Mouse (Mus musculus): Measurements from ENCODE around the gene Chchd2. TPM values are rescaled to one million over a fixed set of nuclear protein-coding genes. Genes with fewer than 3 reads are reported as not detected.
"Not testable (repeated sequence)": the region's sequence is repeated elsewhere in the genome, so short reads cannot be mapped to it uniquely, and the experiment has no call there.

Gene Chchd2
- polyA plus RNA-seq, 1 experiment from 2014 or later = 1,010 TPM

- Histone ChIP-seq H3K36me3 (ENCODE audit: control insufficient read depth, insufficient read depth, low read length) (no peaks in the 10 kb centered on the region), H3K9ac (ENCODE audit: low read depth, low read length) (peak within 1 kb of the TSS; percentile 55), H3K9me3 (ENCODE audit: control insufficient read depth, low read length) (no peaks in the 10 kb centered on the region), H3K27ac (ENCODE audit: low read depth, low read length) (no peak within 1 kb of the TSS), H3K27me3 (ENCODE audit: control insufficient read depth, insufficient read depth, low read length) (no peaks in the 10 kb centered on the region), H3K4me1 (ENCODE audit: control insufficient read depth, insufficient read depth, low read length) (peaks cover 6% of the 10 kb centered on the region; the same call in 1 of the 2 replicates), H3K4me2 (replicated peaks; ENCODE audit: low read depth, low read length) (peak within 1 kb of the TSS; percentile 59), H3K4me3 (ENCODE audit: low read length) (peak within 1 kb of the TSS; percentile 64)
- 2% methylated on average over 44 of the region's 44 CpGs for WGBS
- peak; percentile 99 for ATAC-seq (ENCODE audit: low FRiP score, low TSS enrichment)
Measured at GRCm38 (mm10) chr5:129895198-129896088, 8.2 kb upstream of the Chchd2 start, which contains the start of gene Zbed5. Zbed5 (plus strand) TSS chr5:129895723.

DNA sequence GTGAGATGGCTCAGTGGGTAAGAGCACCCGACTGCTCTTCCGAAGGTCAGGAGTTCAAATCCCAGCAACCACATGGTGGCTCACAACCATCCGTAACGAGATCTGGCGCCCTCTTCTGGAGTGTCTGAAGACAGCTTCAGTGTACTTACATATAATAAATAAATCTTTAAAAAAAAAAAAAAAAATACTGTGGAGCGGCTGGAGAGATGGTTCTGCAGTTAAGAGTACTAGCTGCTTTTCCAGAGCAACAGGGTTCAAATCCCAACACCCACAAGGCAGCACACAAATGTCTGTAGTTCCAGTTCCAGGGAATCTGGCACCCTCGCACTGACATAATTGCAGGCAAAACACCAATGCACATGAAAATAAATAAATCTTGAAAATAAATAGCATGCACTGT, 3.1 kb upstream of the Chchd2 start:
- H3K4me1 ChIP-seq (ENCODE audit: control insufficient read depth, insufficient read depth, low read length); H3K9me3 ChIP-seq (ENCODE audit: control insufficient read depth, low read length); H3K27me3 ChIP-seq (ENCODE audit: control insufficient read depth, insufficient read depth, low read length); ATAC-seq (ENCODE audit: low FRiP score, low TSS enrichment); H3K27ac ChIP-seq (ENCODE audit: low read depth, low read length); H3K4me2 ChIP-seq (replicated peaks; ENCODE audit: low read depth, low read length); H3K36me3 ChIP-seq (ENCODE audit: control insufficient read depth, insufficient read depth, low read length); H3K4me3 ChIP-seq (ENCODE audit: low read length); H3K9ac ChIP-seq (ENCODE audit: low read depth, low read length): not testable (repeated sequence)
- WGBS = 86% methylated on average over 4 of the region's 7 CpGs

DNA sequence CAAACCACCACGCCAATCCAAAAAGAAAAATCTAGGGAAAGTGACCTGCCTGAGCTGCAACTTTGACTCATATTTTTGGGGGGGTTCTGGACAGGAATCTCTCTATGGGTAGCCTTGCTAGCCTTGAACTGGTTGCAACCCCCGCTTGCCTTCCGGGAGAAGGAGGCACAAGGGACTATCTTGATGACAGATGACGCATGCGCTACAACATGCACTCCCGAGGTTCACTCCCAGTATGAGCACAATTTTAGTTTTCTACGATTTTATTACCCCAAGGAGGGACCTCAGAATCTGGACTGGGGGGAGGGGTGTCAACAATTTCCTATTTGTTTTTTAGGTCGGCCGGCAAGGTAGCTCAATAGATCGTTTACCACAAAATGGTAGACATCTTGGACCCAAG, 999 bp downstream of the Chchd2 start:
- no peak overlapping the region for H3K27ac ChIP-seq (ENCODE audit: low read depth, low read length)
- whole genome bisulfite sequencing = 34% methylated on average over 10 of the region's 10 CpGs
- H3K4me3 ChIP-seq (ENCODE audit: low read length) = peak overlapping the region; percentile 90
- no peak for ATAC-seq (ENCODE audit: low FRiP score, low TSS enrichment)
- no peaks in the 10 kb centered on the region for H3K27me3 ChIP-seq (ENCODE audit: control insufficient read depth, insufficient read depth, low read length)
- 0 out of 2 replicates have a peak, but pooled peaks cover 3% of the 10 kb centered on the region for H3K4me1 ChIP-seq (ENCODE audit: control insufficient read depth, insufficient read depth, low read length)
- no peaks in the 10 kb centered on the region for H3K9me3 ChIP-seq (ENCODE audit: control insufficient read depth, low read length)
- peak overlapping the region; percentile 77 for H3K4me2 ChIP-seq (replicated peaks; ENCODE audit: low read depth, low read length)
- H3K9ac ChIP-seq (ENCODE audit: low read depth, low read length) = peak overlapping the region; percentile 79
- H3K36me3 ChIP-seq (ENCODE audit: control insufficient read depth, insufficient read depth, low read length) = peaks cover 31% of the 10 kb centered on the region

DNA sequence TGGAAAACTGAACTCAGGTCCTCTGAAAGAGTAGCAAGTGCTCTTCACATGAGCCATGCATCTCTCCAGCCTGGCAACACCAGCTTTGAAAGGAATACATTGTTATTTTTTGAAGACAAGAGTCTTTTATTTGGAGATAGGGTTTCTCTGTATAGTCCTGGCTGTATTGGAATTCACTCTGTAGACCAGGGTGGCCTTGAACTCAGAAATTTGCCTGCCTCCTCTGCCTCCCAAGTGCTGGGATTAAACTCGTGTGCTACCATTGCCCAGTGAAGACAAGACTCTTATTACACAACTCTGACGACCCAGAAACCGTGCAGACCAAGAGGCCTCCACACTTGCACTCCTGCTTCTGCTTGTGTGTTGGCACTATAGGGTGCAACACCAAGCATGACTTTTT, 7.4 kb downstream of the Chchd2 start:
- Histone ChIP-seq H3K9ac (ENCODE audit: low read depth, low read length) (no peak overlapping the region), H3K27ac (ENCODE audit: low read depth, low read length) (no peak overlapping the region), H3K4me1 (ENCODE audit: control insufficient read depth, insufficient read depth, low read length) (no peaks in the 10 kb centered on the region), H3K27me3 (ENCODE audit: control insufficient read depth, insufficient read depth, low read length) (no peaks in the 10 kb centered on the region), H3K4me2 (replicated peaks; ENCODE audit: low read depth, low read length) (no peak overlapping the region), H3K4me3 (ENCODE audit: low read length) (no peak overlapping the region), H3K9me3 (ENCODE audit: control insufficient read depth, low read length) (no peaks in the 10 kb centered on the region; the same call in 1 of the 2 replicates), H3K36me3 (ENCODE audit: control insufficient read depth, insufficient read depth, low read length) (peaks cover 38% of the 10 kb centered on the region)
- 0 out of 2 replicates have a peak, but pooled peaks have one; percentile 15 for ATAC-seq (ENCODE audit: low FRiP score, low TSS enrichment)
- WGBS = 65% methylated on average over 3 of the region's 3 CpGs

DNA sequence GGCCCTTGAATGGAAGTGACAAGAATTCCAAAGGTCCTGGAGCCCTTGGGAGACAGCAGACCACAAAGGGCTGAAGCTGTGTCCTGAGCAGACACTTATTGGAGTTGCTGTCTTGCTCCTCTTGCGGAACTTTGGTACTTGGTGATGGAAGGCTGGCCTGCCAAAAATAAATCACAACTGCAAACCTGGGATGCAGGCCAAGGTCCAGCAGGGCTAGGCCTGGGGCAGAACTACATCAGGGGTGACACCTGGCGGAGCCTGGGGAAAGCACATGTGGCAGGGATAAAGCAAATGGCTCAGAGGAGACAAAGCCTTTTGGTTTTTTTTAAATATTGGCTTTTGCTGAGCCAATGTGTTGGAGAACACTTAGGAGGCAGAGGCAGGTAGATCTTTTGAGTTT, 8.3 kb downstream of the Chchd2 start:
- H3K4me2 ChIP-seq (replicated peaks; ENCODE audit: low read depth, low read length) = no peak overlapping the region
- no peak overlapping the region for H3K4me3 ChIP-seq (ENCODE audit: low read length)
- H3K27me3 ChIP-seq (ENCODE audit: control insufficient read depth, insufficient read depth, low read length) = no peaks in the 10 kb centered on the region
- no peak overlapping the region for H3K9ac ChIP-seq (ENCODE audit: low read depth, low read length)
- H3K27ac ChIP-seq (ENCODE audit: low read depth, low read length) = no peak overlapping the region
- 60% methylated on average over 2 of the region's 2 CpGs for WGBS
- 0 out of 2 replicates have a peak, but pooled peaks have one; percentile 32 for ATAC-seq (ENCODE audit: low FRiP score, low TSS enrichment)
- peaks cover 30% of the 10 kb centered on the region for H3K36me3 ChIP-seq (ENCODE audit: control insufficient read depth, insufficient read depth, low read length)
- no peaks in the 10 kb centered on the region; the same call in 1 of the 2 replicates for H3K9me3 ChIP-seq (ENCODE audit: control insufficient read depth, low read length)
- no peaks in the 10 kb centered on the region for H3K4me1 ChIP-seq (ENCODE audit: control insufficient read depth, insufficient read depth, low read length)

DNA sequence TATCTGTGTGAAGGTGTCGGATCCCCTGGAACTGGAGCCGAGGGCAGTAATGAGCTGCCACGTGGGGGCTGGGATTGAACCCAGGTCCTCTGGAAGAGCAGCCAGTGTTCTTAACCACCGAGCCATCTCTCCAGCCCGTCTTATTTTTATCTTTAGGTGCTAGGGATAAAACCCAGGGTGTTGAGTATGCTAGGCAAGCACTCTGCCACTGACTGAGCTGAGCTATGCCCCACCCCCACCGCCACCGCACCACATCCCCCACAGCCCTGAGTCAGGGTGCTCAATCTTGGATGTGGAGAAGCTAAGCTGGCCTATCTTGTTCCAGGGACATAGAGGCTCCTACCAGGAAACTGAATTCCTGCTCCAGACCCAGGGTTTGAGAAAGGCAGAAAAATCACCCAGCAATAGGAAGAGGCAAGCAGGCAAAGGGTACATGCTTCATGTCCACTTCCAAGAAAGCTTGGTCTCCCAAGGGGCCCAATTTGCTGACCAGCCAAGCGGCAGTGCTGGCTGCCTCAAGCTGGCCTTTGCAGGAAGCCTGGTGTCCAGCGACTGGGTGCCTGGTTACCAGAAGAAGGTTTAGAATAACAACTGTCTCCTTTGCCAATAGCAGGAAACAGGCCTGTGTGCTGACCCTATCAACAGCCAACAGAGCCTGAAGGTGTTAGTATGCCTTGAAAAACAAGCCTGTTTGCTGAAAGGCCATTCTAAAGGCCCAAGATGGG, 9.4 kb downstream of the Chchd2 start:
- no peaks in the 10 kb centered on the region for H3K4me1 ChIP-seq (ENCODE audit: control insufficient read depth, insufficient read depth, low read length)
- WGBS = 71% methylated on average over 9 of the region's 9 CpGs

GRCm38 (mm10) chr5:129875098-129875497, 12.2 kb downstream of the Chchd2 start:
- Histone ChIP-seq H3K4me3 (ENCODE audit: low read length) (no peak overlapping the region), H3K9me3 (ENCODE audit: control insufficient read depth, low read length) (no peaks in the 10 kb centered on the region; the same call in 1 of the 2 replicates), H3K36me3 (ENCODE audit: control insufficient read depth, insufficient read depth, low read length) (no peaks in the 10 kb centered on the region; the same call in 1 of the 2 replicates), H3K9ac (ENCODE audit: low read depth, low read length) (no peak overlapping the region), H3K4me1 (ENCODE audit: control insufficient read depth, insufficient read depth, low read length) (no peaks in the 10 kb centered on the region), H3K27me3 (ENCODE audit: control insufficient read depth, insufficient read depth, low read length) (no peaks in the 10 kb centered on the region), H3K27ac (ENCODE audit: low read depth, low read length) (no peak overlapping the region), H3K4me2 (replicated peaks; ENCODE audit: low read depth, low read length) (no peak overlapping the region)
- WGBS = 85% methylated on average over 11 of the region's 11 CpGs
- no peak for ATAC-seq (ENCODE audit: low FRiP score, low TSS enrichment)

More for the DNA sequence above, 9.4 kb downstream of the Chchd2 start:
- H3K27me3 ChIP-seq (ENCODE audit: control insufficient read depth, insufficient read depth, low read length) = no peaks in the 10 kb centered on the region
- no peak for ATAC-seq (ENCODE audit: low FRiP score, low TSS enrichment)
- no peak overlapping the region for H3K4me2 ChIP-seq (replicated peaks; ENCODE audit: low read depth, low read length)
- peaks cover 23% of the 10 kb centered on the region for H3K36me3 ChIP-seq (ENCODE audit: control insufficient read depth, insufficient read depth, low read length)
- H3K4me3 ChIP-seq (ENCODE audit: low read length) = no peak overlapping the region
- H3K27ac ChIP-seq (ENCODE audit: low read depth, low read length) = no peak overlapping the region
- no peaks in the 10 kb centered on the region; the same call in 1 of the 2 replicates for H3K9me3 ChIP-seq (ENCODE audit: control insufficient read depth, low read length)
- no peak overlapping the region for H3K9ac ChIP-seq (ENCODE audit: low read depth, low read length)

GRCm38 (mm10) chr5:129873942-129874341, 13.3 kb downstream of the Chchd2 start:
- no peak overlapping the region for H3K27ac ChIP-seq (ENCODE audit: low read depth, low read length)
- H3K4me2 ChIP-seq (replicated peaks; ENCODE audit: low read depth, low read length) = no peak overlapping the region
- no peak for ATAC-seq (ENCODE audit: low FRiP score, low TSS enrichment)
- H3K4me3 ChIP-seq (ENCODE audit: low read length) = no peak overlapping the region
- no peaks in the 10 kb centered on the region; the same call in 1 of the 2 replicates for H3K36me3 ChIP-seq (ENCODE audit: control insufficient read depth, insufficient read depth, low read length)
- no peak overlapping the region for H3K9ac ChIP-seq (ENCODE audit: low read depth, low read length)
- H3K4me1 ChIP-seq (ENCODE audit: control insufficient read depth, insufficient read depth, low read length) = no peaks in the 10 kb centered on the region
- no peaks in the 10 kb centered on the region for H3K27me3 ChIP-seq (ENCODE audit: control insufficient read depth, insufficient read depth, low read length)
- 85% methylated on average over 12 of the region's 12 CpGs for WGBS
- H3K9me3 ChIP-seq (ENCODE audit: control insufficient read depth, low read length) = no peaks in the 10 kb centered on the region; the same call in 1 of the 2 replicates

Measured in kidney, embryonic 14.5 days (tissue).